Mouse (Mus musculus): ENCODE results near the gene Sez6l.

Gene Sez6l

DNA sequence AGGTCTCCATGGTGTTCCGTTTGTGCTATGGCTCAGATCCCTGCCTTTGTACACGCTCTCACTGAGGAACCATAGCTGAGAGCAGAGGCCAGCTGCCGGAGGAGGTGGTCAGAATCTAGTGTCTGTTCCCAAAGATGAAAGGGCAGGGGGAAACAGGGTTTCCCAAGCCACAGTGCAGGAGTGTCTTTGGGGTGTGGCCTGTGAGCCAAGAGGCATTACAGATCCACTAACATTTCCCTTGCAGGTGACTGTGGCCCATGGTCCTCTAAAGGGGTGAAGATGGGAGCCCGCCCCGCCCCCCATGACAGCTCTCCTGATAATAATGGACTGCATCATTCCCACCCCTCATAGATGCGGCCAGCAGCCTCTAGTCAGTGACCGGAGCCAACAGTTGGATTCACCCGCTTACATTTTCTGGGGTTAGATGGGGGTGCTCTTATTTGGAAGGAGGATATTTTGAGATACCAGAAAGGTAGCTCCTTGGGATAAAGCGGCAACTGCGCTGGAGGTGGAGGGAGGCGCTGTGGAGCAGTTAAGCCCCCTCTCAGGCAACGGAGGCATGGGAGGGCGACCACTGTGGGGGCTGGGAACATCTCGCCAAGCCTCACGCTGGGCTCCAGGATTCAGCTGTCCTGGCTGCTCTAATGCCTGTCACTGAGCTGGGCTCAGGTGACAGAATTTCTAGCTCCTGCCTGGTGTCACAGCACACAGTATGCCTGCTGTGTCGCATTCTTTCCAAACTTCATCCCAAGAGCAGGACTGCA lies 43.5 kb downstream of the Sez6l start:
- DNase-seq (ENCODE audit: low read depth): no peak

GRCm38 (mm10) chr5:112532894-112533293 lies 44.1 kb downstream of the Sez6l start:
- no peak for DNase-seq (ENCODE audit: low read depth)

DNA sequence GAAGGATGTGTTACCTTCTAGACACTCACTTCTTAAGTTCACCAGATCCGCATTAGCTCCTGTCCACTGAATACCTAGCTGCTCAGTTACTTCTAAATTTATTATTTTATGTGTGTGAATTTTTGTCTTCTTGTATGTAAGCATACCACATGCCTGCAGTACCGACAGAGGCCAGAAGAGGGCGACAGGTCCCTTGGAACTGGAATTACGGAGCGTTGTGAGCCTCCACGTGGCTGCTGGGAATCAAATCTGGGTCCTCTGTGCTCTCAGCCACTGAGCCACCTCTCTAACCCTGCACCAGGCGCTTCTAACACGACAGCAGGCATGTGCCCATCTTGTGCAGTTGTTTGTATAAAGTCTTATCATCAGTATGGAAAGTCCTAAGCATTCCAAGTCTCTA lies 44.8 kb downstream of the Sez6l start:
- no peak for DNase-seq (ENCODE audit: low read depth)

GRCm38 (mm10) chr5:112531111-112531510 lies 45.9 kb downstream of the Sez6l start:
- DNase-seq (ENCODE audit: low read depth): no peak

DNA sequence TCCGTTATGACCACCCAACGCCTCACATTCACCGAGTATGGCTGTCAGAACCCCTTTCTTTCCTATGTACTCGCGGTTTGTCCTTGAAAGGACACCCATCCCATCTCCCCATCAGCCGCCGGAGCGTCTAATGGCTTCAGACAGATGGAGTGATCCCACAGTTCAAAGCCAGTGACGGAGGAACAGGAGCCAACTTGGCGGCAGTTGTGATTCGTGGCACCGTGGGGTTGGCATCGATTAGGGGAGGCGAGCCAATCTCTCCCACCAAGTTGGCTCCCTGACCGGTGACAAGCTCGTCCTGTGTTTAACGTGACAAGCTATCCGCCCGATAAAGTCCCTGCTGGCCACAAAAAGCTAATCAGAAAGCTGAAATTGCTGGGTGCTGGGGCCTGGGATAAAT lies 50.0 kb downstream of the Sez6l start:
- no peak for DNase-seq (ENCODE audit: low read depth)

DNA sequence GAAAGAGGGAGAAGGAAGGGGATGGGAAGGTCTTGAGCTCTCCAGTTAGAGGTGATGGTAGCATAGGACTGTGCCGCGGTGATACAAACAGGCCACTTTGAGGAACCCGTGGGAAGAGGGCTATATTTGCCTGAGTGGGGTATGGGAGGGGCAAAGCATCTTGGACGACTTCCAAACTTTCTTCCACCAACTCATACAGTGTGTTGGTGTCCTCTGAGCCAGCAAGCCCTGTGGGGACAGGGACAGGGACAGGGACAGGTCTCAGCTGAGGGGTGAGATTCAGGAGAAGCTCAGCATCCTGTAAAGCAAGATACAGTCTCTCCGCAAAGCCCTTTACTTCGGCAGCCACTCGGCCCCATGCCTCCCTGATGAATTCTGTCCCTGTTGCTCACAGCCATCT lies 50.5 kb downstream of the Sez6l start:
- DNase-seq (ENCODE audit: low read depth): no peak

DNA sequence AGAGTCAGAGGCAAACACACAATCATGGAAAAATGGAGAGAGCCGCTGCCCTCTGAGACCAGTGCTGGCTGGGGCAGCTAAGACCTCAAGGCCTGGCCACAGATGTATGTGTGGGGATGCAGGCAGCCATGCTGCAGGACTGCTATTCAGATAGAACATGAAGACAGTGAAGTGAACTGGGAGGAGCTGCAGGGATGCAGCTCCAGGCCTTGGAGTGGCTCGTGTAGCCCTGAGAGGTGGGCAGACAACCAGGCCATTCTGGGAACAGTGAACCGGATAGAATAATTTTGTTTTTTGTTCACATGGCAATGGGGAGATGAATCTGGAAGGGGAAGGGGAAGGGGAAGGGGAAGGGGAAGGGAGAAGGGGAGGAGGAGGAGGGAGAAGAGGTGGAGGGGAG lies 51.0 kb downstream of the Sez6l start:
- DNase-seq (ENCODE audit: low read depth): no peak

- no peak for DNase-seq (ENCODE audit: low read depth)
Measured at GRCm38 (mm10) chr5:112525271-112525670, 51.7 kb downstream of the Sez6l start.

DNA sequence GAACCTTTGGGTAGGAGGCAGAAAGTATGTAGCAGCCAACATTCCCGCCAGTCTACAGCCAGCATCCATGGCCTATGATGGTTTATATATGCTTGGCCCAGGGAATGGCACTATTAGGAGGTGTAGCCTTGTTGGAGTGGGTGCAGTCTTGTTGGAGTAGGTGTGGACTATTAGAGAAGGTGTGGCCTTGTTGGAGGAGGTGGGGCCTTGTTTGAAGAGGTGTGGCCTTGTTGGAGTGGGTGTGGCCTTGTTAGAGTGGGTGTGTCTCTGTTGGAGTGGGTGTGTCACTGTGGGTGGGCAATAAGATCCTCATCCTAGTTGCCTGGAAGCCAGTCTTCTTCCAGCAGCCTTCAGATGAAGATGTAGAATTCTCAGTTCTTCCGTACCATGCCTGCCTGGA lies 53.2 kb downstream of the Sez6l start:
- DNase-seq (ENCODE audit: low read depth): no peak

DNA sequence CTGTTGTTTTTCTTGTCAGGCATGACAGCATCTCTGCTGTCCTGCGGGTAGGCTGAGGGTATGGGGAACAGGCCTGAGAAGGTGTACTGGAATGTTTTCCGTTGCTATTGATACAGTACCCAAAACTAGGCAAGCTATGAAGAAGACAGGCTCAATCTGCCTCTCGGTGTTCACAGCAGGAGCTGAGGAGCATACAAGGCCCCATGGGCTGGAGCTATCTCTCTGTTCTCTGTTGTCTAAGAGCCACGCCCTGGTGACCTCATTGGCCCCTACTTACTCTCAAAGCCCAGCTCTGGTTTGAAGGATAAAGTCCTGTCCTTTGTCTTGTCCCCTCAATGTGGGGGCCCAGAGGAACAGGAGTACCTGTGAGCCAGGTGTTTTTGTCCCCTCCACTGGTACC lies 53.7 kb downstream of the Sez6l start:
- no peak for DNase-seq (ENCODE audit: low read depth)

DNA sequence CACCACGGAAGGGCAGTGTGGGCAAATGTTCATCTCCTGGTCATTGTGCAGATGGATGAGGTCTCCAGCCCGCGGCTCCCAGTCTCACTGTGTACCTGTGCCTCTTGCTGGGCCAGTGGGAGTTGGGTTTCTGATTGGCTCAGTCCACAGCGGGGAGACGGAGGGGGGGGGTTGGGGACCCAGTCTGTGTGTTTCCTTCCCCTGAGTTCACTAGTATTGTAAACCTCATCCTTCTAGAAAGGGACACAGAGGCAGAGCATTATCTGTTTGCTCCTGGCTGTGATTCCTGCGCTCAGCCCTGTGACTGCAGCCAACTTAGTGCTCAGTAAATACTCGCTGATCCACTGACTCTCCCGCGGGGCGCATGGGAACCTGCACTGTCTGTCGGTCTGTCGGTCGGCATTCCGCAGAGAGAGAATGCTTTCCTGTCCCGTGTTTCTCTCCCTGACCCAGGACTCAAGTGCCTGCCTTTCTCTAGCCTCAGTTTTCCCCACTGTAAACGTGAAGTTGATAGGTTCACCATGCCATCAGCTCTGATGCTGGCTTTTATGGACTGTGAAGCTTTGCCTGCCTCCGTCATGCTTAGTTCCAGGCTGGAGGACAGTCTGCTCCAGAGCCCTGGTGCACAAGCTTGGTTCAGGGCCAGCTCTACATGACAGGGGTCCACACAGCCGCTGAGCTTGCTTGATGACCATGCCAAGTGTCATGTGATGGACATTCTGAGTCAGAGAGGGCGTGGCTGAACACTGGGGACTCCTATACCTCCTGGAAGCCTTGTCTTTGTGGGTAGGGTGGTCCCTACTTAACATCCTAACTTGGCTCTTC lies 55.1 kb downstream of the Sez6l start:
- DNase-seq (ENCODE audit: low read depth): no peak

- no peak for DNase-seq (ENCODE audit: low read depth)
Measured at GRCm38 (mm10) chr5:112520826-112521702, 55.9 kb downstream of the Sez6l start.

DNA sequence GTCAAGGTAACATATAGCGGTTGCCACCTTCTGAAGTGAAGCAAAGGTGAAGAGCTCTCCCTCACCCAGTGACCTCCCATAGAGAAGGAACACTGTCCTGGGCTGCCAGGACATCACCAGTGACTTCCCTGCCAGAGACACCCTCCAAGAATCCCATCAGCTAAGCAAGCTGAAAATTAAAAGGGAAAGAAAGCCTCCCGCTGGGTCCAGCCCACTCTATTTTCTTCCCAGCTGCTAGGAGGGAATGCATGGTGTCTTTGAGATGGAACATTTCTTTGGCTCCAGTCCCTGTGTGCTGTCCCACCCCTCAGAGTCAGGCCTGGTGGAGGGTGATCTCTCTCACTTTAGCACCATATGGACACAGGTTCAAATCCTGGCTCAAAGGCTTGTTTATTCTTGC lies 58.2 kb downstream of the Sez6l start:
- no peak for DNase-seq (ENCODE audit: low read depth)

DNA sequence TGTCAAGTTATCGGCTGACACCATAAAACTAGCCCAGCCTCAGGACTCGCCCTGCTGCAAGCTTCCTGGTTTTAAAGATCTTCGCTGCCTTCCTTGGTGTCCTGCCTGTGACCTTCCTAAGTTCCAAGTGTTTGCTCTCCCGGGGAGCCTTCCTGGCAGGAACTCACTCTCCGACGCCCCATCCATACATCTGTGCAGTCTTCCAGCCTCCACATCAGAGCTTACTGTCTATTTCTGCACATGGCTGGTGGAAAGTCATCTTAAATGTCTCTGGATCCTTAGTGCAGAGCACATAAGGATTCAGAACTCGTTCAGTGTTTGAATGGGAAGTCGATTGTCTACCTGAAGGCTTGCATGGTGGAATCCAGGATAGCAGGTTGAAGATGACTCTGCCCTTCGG lies 59.5 kb downstream of the Sez6l start:
- no peak for DNase-seq (ENCODE audit: low read depth)

- DNase-seq (ENCODE audit: low read depth): no peak
Measured at GRCm38 (mm10) chr5:112516527-112516926, 60.5 kb downstream of the Sez6l start.

- DNase-seq (ENCODE audit: low read depth): no peak
Measured at GRCm38 (mm10) chr5:112510351-112510750, 66.6 kb downstream of the Sez6l start.

GRCm38 (mm10) chr5:112509916-112510315 lies 67.1 kb downstream of the Sez6l start:
- no peak for DNase-seq (ENCODE audit: low read depth)

- DNase-seq (ENCODE audit: low read depth): no peak
Measured at GRCm38 (mm10) chr5:112505595-112505994, 71.4 kb downstream of the Sez6l start.

DNA sequence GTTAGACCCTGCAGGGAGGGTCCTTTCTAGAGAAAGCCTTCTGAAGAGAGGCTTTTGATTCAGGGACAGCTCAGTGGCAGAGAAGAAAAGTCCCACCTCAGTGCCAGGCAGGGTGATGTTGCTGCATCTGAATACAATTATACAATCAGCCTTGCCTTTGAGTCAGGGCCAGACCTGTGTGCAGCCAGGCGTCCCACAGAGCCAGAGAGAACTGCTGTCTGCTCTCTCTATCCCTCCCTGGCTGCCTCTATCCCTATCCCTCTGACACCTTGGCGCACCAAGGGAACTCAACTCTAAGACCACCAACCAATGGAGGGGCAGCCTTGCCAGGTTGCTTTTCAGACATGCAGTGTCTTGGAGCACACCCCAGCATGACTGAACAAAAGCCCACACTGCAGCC lies 75.6 kb downstream of the Sez6l start:
- no peak for DNase-seq (ENCODE audit: low read depth)

GRCm38 (mm10) chr5:112499918-112500682 lies 76.9 kb downstream of the Sez6l start:
- no peak for DNase-seq (ENCODE audit: low read depth)

Measured in c-Kit-positive CD71-negative TER-119-negative erythroid progenitor cells, embryonic 14.5 days (primary cell).